Mouse (Mus musculus): ENCODE measurements around the gene Irf1.

Gene Irf1

GRCm38 (mm10) chr11:53809354-53809753 lies 39.5 kb downstream of the Irf1 start:
- in situ Hi-C loops (cut with MseI, MboI): no loop called here

- in situ Hi-C loops (cut with MseI, MboI): no loop called here
These were observed 40.3 kb downstream of the Irf1 start for GRCm38 (mm10) chr11:53810156-53810555.

- in situ Hi-C loops (cut with MseI, MboI): no loop called here
These were observed 40.9 kb downstream of the Irf1 start for GRCm38 (mm10) chr11:53810749-53811148.

- in situ Hi-C loops (cut with MseI, MboI): no loop called here
These were observed 41.5 kb downstream of the Irf1 start for GRCm38 (mm10) chr11:53811312-53811711.

- in situ Hi-C loops (cut with MseI, MboI): no loop called here
These were observed 43.4 kb downstream of the Irf1 start for GRCm38 (mm10) chr11:53813001-53813868.

- in situ Hi-C loops (cut with MseI, MboI): no loop called here
These were observed 45.0 kb downstream of the Irf1 start for GRCm38 (mm10) chr11:53814810-53815209.

- in situ Hi-C loops (cut with MseI, MboI): no loop called here
These were observed 47.1 kb downstream of the Irf1 start for GRCm38 (mm10) chr11:53816841-53817375.

- in situ Hi-C loops (cut with MseI, MboI): no loop called here
These were observed 49.0 kb downstream of the Irf1 start for GRCm38 (mm10) chr11:53818794-53819193.

- in situ Hi-C loops (cut with MseI, MboI): no loop called here
These were observed 49.7 kb downstream of the Irf1 start for GRCm38 (mm10) chr11:53819511-53819910.

- in situ Hi-C loops (cut with MseI, MboI): no loop called here
These were observed 50.8 kb downstream of the Irf1 start for GRCm38 (mm10) chr11:53820516-53821170.

- in situ Hi-C loops (cut with MseI, MboI): no loop called here
These were observed 51.6 kb downstream of the Irf1 start for GRCm38 (mm10) chr11:53821230-53821944.

GRCm38 (mm10) chr11:53821945-53822338 lies 52.1 kb downstream of the Irf1 start:
- in situ Hi-C loops (cut with MseI, MboI): no loop called here

GRCm38 (mm10) chr11:53825409-53825808 lies 55.6 kb downstream of the Irf1 start:
- in situ Hi-C loops (cut with MseI, MboI): no loop called here
